Mouse (Mus musculus) MEL-GATA-1-ER (cell line): Measurements from ENCODE around the gene Rtkn2.

Source experiments
- DNase-seq: peaks from one replicate; pipeline ENCODE4 v3.0.0-alpha.2; 2012; ENCODE audit warnings: low read depth; ENCODE audit errors: extremely low read depth

The Rtkn2 gene

GRCm38 (mm10) chr10:68038997-68039624 is 59.7 kb downstream of the Rtkn2 start:
- DNase-seq: no peak

GRCm38 (mm10) chr10:68039641-68040205 is 60.4 kb downstream of the Rtkn2 start:
- no peak for DNase-seq

- no peak for DNase-seq
Measured at GRCm38 (mm10) chr10:68040394-68040793, 61.0 kb downstream of the Rtkn2 start.

- DNase-seq: peak; percentile 24
Measured at GRCm38 (mm10) chr10:68043973-68044372, 64.6 kb downstream of the Rtkn2 start.

- no peak for DNase-seq
Measured at GRCm38 (mm10) chr10:68044864-68045263, 65.5 kb downstream of the Rtkn2 start.

GRCm38 (mm10) chr10:68048641-68049305 is 69.4 kb downstream of the Rtkn2 start:
- DNase-seq: peak; percentile 56

GRCm38 (mm10) chr10:68050882-68051281 is 71.5 kb downstream of the Rtkn2 start:
- no peak for DNase-seq

GRCm38 (mm10) chr10:68051316-68051933 is 72.1 kb downstream of the Rtkn2 start:
- no peak for DNase-seq

GRCm38 (mm10) chr10:68052307-68052706 is 72.9 kb downstream of the Rtkn2 start:
- no peak for DNase-seq

- DNase-seq: no peak
Measured at GRCm38 (mm10) chr10:68054131-68054530, 74.8 kb downstream of the Rtkn2 start.

- no peak for DNase-seq
Measured at GRCm38 (mm10) chr10:68054706-68055105, 75.3 kb downstream of the Rtkn2 start.

GRCm38 (mm10) chr10:68057841-68058240 is 78.5 kb downstream of the Rtkn2 start:
- DNase-seq: no peak

- DNase-seq: no peak
Measured at GRCm38 (mm10) chr10:68058378-68058777, 79.0 kb downstream of the Rtkn2 start.

GRCm38 (mm10) chr10:68060590-68061248 is 81.3 kb downstream of the Rtkn2 start:
- DNase-seq: no peak

GRCm38 (mm10) chr10:68061249-68061615 is 81.9 kb downstream of the Rtkn2 start:
- no peak for DNase-seq

GRCm38 (mm10) chr10:68063806-68064545 is 84.6 kb downstream of the Rtkn2 start:
- DNase-seq: no peak

GRCm38 (mm10) chr10:68064571-68064970 is 85.2 kb downstream of the Rtkn2 start:
- DNase-seq: no peak

- DNase-seq: no peak
Measured at GRCm38 (mm10) chr10:68066173-68066572, 86.8 kb downstream of the Rtkn2 start.

- DNase-seq: no peak
Measured at GRCm38 (mm10) chr10:68067961-68068360, 88.6 kb downstream of the Rtkn2 start.

GRCm38 (mm10) chr10:68068426-68068825 is 89.1 kb downstream of the Rtkn2 start:
- no peak for DNase-seq

GRCm38 (mm10) chr10:68071041-68071440 is 91.7 kb downstream of the Rtkn2 start:
- DNase-seq: no peak
